Mouse (Mus musculus) left cerebral cortex, postnatal 14 days (tissue): ENCODE results near the gene Abhd14a. TPM values are rescaled to one million over a fixed set of nuclear protein-coding genes. Genes with fewer than 3 reads are reported as not detected.
A peak's percentile ranks its signal among the peaks of the same experiment; 100 is the strongest.
"Not testable (repeated sequence)": the region's sequence is repeated elsewhere in the genome, so short reads cannot be mapped to it uniquely, and the experiment has no call there.

Experiments
- DNase-seq, 2 experiments: peaks; one replicate each; pipeline ENCODE4 v3.0.0; 2021 to 2022; ENCODE audit warnings: low spot score in 2 of 2, mixed read lengths in 1 of 2
- intact Hi-C: fragments of 180-260 bp; cut with DNase I; formaldehyde crosslinking; loops from one replicate; pipeline ENCODE4 v1.15.1; 2025
- long read RNA-seq, 2 experiments: library from polyadenylated mRNA; stranded (forward); transcript quantifications; one replicate each; pipeline ENCODE4 v2.0.0; 2021
- total RNA-seq, 2 experiments: library from RNA; stranded (reverse); gene quantifications; 2 replicates each; pipeline ENCODE4 v1.2.3; 2021

Gene Abhd14a
- 10 to 100 TPM; 48.7 to 54.1 TPM for total RNA-seq
- long read RNA-seq, experiment 1, partial matches to known transcripts, result 3 of 55 reads
- long read RNA-seq, experiment 1, other reads (novel, unspliced or antisense), result 48 of 55 reads
- long read RNA-seq, experiment 2, transcript Abhd14a-202 (6 exons, 1,262 nt), result major isoform, 5 of 47 reads
- long read RNA-seq, experiment 2, partial matches to known transcripts, result 3 of 47 reads
- long read RNA-seq, experiment 2, other reads (novel, unspliced or antisense), result 38 of 47 reads

- intact Hi-C loops, result loop anchor here (2.0 kb wide), 1 partner anchor 29 kb away; the partner anchor contains the start of gene Parp3
- peak; percentile 88 to 90 for DNase-seq
Observed at GRCm38 (mm10) chr9:106447348-106447747, at the start of gene Abhd14a, which contains the start of gene Abhd14b. Gene Abhd14a, minus strand, starts transcription at chr9:106447678. Gene Abhd14b, plus strand, starts transcription at chr9:106447459.

GRCm38 (mm10) chr9:106487602-106488001 lies 40.1 kb upstream of the Abhd14a start:
- intact Hi-C loops, DNase-seq: not testable (repeated sequence)

GRCm38 (mm10) chr9:106485076-106485475 lies 37.6 kb upstream of the Abhd14a start:
- intact Hi-C loops, result no loop called here
- DNase-seq, result no peak

GRCm38 (mm10) chr9:106483606-106484005 lies 36.1 kb upstream of the Abhd14a start:
- intact Hi-C loops, result no loop called here
- DNase-seq, result no peak

- intact Hi-C loops, result no loop called here
- DNase-seq, result no peak
Observed at GRCm38 (mm10) chr9:106483136-106483535, 35.7 kb upstream of the Abhd14a start.

GRCm38 (mm10) chr9:106482578-106483115 lies 35.2 kb upstream of the Abhd14a start:
- no peak for DNase-seq

GRCm38 (mm10) chr9:106481676-106482075 lies 34.2 kb upstream of the Abhd14a start:
- intact Hi-C loops, result no loop called here
- no peak for DNase-seq

More at GRCm38 (mm10) chr9:106482578-106483115, 35.2 kb upstream of the Abhd14a start:
- intact Hi-C loops, result no loop called here

- no peak for DNase-seq
Observed at GRCm38 (mm10) chr9:106481075-106481474, 33.6 kb upstream of the Abhd14a start.

GRCm38 (mm10) chr9:106480541-106480940 lies 33.1 kb upstream of the Abhd14a start:
- no peak for DNase-seq
- intact Hi-C loops, result no loop called here

More at GRCm38 (mm10) chr9:106481075-106481474, 33.6 kb upstream of the Abhd14a start:
- intact Hi-C loops, result no loop called here

GRCm38 (mm10) chr9:106478101-106478500 lies 30.6 kb upstream of the Abhd14a start:
- DNase-seq, result no peak
- intact Hi-C loops, result no loop called here

GRCm38 (mm10) chr9:106477649-106478048 lies 30.2 kb upstream of the Abhd14a start:
- DNase-seq, result no peak
- intact Hi-C loops, result loop anchor here (2.0 kb wide), 1 partner anchor 31 kb away; the partner anchor contains the start of genes Abhd14a and Abhd14b

- peak; percentile 99 to 100 for DNase-seq
- intact Hi-C loops, result loop anchor here (2.0 kb wide), 1 partner anchor 30 kb away; the partner anchor contains the start of genes Abhd14a and Abhd14b
Observed at GRCm38 (mm10) chr9:106476924-106477484, 29.5 kb upstream of the Abhd14a start, which contains the start of gene Parp3. Gene Parp3, minus strand, starts transcription at chr9:106476949.

- intact Hi-C loops, result loop anchor here (2.0 kb wide), 1 partner anchor 29 kb away; the partner anchor contains the start of genes Abhd14a and Abhd14b
- no peak for DNase-seq
Observed at GRCm38 (mm10) chr9:106476002-106476923, 28.8 kb upstream of the Abhd14a start.

- DNase-seq, result no peak
- intact Hi-C loops, result loop anchor here (2.0 kb wide), 1 partner anchor 29 kb away; the partner anchor contains the start of genes Abhd14a and Abhd14b
Observed at GRCm38 (mm10) chr9:106475663-106476001, 28.2 kb upstream of the Abhd14a start, which contains the start of gene Rrp9. Gene Rrp9, plus strand, starts transcription at chr9:106475963.

- intact Hi-C loops, result no loop called here
- DNase-seq, result peak in 1 of 2 experiments; percentile 1
Observed at GRCm38 (mm10) chr9:106475046-106475445, 27.6 kb upstream of the Abhd14a start.

- intact Hi-C loops, result no loop called here
- no peak for DNase-seq
Observed at GRCm38 (mm10) chr9:106474456-106474855, 27.0 kb upstream of the Abhd14a start.

GRCm38 (mm10) chr9:106473753-106474105 lies 26.3 kb upstream of the Abhd14a start:
- intact Hi-C loops, result no loop called here
- DNase-seq, result no peak

- no peak for DNase-seq
- intact Hi-C loops, result no loop called here
Observed at GRCm38 (mm10) chr9:106473081-106473752, 25.7 kb upstream of the Abhd14a start.

- intact Hi-C loops, result no loop called here
- no peak for DNase-seq
Observed at GRCm38 (mm10) chr9:106472321-106472720, 24.8 kb upstream of the Abhd14a start.
